Mouse (Mus musculus) lung, postnatal 0 days (tissue): Measurements from ENCODE around the gene Cox14. TPM values are rescaled to one million over a fixed set of nuclear protein-coding genes. Genes with fewer than 3 reads are reported as not detected.

Experiments used
- ATAC-seq: fragments of 200-750 bp; cut with Nextera tagmentation; 2 replicates; pipeline ENCODE4 v1.8.0; 2017; ENCODE audit warnings: moderate library complexity
- DNase-seq: peaks from one replicate; pipeline ENCODE4 v3.0.0-alpha.2; 2016; ENCODE audit warnings: low spot score
- H3K27ac ChIP-seq: fragments of 300-500 bp; sonication (generic); 2 replicates; pipeline ENCODE4 v1.5.1; 2014; ENCODE audit warnings: antibody characterized with exemption, mild to moderate bottlenecking, low read length, mixed read lengths
- H3K27me3 ChIP-seq: fragments of 300-500 bp; sonication (generic); replicated peaks from 2 replicates; pipeline ENCODE4 v1.6.1; 2014; ENCODE audit warnings: low read length, mixed read lengths; ENCODE audit not compliant: insufficient read depth
- H3K36me3 ChIP-seq: fragments of 300-500 bp; sonication (generic); 2 replicates; pipeline ENCODE4 v1.6.1; 2014; ENCODE audit warnings: low read length, mixed read lengths; ENCODE audit not compliant: insufficient read depth
- H3K4me1 ChIP-seq: fragments of 300-500 bp; sonication (generic); 2 replicates; pipeline ENCODE4 v1.6.1; 2014; ENCODE audit warnings: antibody characterized with exemption, low read depth, low read length, mixed read lengths; ENCODE audit not compliant: insufficient read depth
- H3K4me2 ChIP-seq: fragments of 300-500 bp; sonication (generic); replicated peaks from 2 replicates; pipeline ENCODE4 v1.6.1; 2014; ENCODE audit warnings: low read depth, mild to moderate bottlenecking, low read length, moderate library complexity, mixed read lengths
- H3K4me3 ChIP-seq: fragments of 300-500 bp; sonication (generic); 2 replicates; pipeline ENCODE4 v1.5.1; 2014; ENCODE audit warnings: low read depth, low read length
- H3K9ac ChIP-seq: fragments of 300-500 bp; sonication (generic); replicated peaks from 2 replicates; pipeline ENCODE4 v1.6.1; 2014; ENCODE audit warnings: low read depth, mild to moderate bottlenecking
- H3K9me3 ChIP-seq: fragments of 300-500 bp; sonication (generic); 2 replicates; pipeline ENCODE4 v1.6.1; 2016; ENCODE audit warnings: low read length, mixed read lengths
- CTCF ChIP-seq: IDR thresholded peaks from 2 replicates; pipeline ENCODE4 v1.5.1; 2016; ENCODE audit warnings: antibody characterized with exemption, mild to moderate bottlenecking
- EP300 ChIP-seq: IDR thresholded peaks from 2 replicates; pipeline ENCODE4 v1.6.1; 2016; ENCODE audit warnings: antibody characterized with exemption, mild to moderate bottlenecking, control low read depth
- WGBS: fragments of 180-500 bp; shearing (Covaris S2); extraction: QIAGEN DNeasy Blood & Tissue Kit; methylation state at CpG from one replicate; pipeline ENCODE4 v1.1.7; 2014; 5-methylcytosine and 5-hydroxymethylcytosine counted together
- polyA plus RNA-seq: library from polyadenylated mRNA; unstranded; fragments of >200 nt; fragmentation: Nextera tagmentation; extraction: Ambion mirVana; gene quantifications from 2 replicates; pipeline ENCODE4 v1.2.1, GENCODE M21; 2015

The Cox14 gene
- polyA plus RNA-seq, 1 experiment from 2014 or later, result 197 TPM

DNA sequence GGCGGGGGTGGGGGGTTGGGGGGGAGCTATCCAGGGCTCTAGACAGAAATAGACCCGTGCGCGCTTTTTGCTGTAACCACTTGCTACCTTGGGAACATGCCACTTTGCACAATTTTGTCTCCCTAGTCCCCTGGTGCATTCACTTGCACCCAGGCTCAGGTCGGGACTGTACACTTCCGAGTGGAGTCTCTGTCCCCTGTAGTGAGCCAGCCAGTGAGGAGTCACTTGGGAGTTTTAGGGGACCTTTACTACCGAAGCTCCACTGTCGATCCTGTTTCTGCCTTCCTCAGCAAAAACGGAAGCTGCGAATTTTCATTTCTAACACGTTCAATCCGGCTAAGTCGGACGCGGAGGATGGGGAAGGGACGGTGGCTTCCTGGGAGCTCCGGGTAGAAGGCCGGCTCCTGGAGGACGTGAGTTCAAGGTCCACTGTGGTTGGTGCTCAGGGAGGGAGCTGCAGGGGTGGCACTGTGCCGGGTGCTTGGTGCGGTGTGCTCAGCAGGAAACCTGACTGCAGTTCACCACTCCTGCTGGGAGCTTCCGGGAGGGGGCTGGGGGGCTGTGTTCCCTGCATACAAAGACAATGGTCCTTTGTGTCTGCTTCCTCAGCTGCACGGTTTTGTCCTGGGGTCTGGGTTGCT lies 21.3 kb upstream of the Cox14 start:
- peaks cover 17% of the 10 kb centered on the region for H3K36me3 ChIP-seq
- no peak overlapping the region for H3K4me2 ChIP-seq
- TF ChIP-seq CTCF, result no peak
- no peak for TF ChIP-seq EP300
- no peak overlapping the region for H3K27ac ChIP-seq
- no peaks in the 10 kb centered on the region for H3K27me3 ChIP-seq
- DNase-seq (no peak), ATAC-seq (no peak)
- no peak overlapping the region for H3K9ac ChIP-seq
- no peaks in the 10 kb centered on the region for H3K9me3 ChIP-seq
- WGBS, result 48% methylated on average over 23 of the region's 23 CpGs
- peaks cover 3% of the 10 kb centered on the region; the same call in 1 of the 2 replicates for H3K4me1 ChIP-seq
- H3K4me3 ChIP-seq, result no peak overlapping the region

DNA sequence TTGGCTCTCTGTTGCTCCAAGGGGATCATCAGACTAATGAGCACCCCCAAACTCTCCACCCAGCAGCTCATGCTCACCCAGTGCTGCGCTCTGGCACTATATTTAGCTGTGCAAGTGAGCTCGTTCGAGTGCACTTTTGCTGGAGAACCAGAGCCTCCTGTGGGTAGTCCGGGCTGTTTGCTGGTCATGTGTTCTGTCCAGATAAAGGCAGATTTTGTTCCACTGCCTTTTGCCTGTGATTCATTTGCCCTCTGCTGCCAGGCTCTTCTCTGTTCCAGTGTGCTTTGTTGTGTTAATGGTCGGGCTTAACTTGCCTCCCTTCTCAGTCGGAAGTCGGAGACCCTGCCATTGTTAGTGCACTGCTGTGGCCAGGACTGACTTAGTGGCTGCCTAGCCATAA lies 20.5 kb upstream of the Cox14 start:
- H3K9ac ChIP-seq, result no peak overlapping the region
- H3K27me3 ChIP-seq, result no peaks in the 10 kb centered on the region
- no peak overlapping the region for H3K4me3 ChIP-seq
- DNase-seq, result no peak
- H3K4me1 ChIP-seq, result peaks cover 3% of the 10 kb centered on the region; the same call in 1 of the 2 replicates
- TF ChIP-seq CTCF (no peak; the same call in 1 of the 2 replicates), EP300 (no peak)
- H3K4me2 ChIP-seq, result no peak overlapping the region
- no peaks in the 10 kb centered on the region for H3K9me3 ChIP-seq
- H3K27ac ChIP-seq, result peak overlapping the region; percentile 32; the same call in 1 of the 2 replicates
- no peak for ATAC-seq
- WGBS, result 74% methylated on average over 7 of the region's 7 CpGs
- H3K36me3 ChIP-seq, result peaks cover 19% of the 10 kb centered on the region

DNA sequence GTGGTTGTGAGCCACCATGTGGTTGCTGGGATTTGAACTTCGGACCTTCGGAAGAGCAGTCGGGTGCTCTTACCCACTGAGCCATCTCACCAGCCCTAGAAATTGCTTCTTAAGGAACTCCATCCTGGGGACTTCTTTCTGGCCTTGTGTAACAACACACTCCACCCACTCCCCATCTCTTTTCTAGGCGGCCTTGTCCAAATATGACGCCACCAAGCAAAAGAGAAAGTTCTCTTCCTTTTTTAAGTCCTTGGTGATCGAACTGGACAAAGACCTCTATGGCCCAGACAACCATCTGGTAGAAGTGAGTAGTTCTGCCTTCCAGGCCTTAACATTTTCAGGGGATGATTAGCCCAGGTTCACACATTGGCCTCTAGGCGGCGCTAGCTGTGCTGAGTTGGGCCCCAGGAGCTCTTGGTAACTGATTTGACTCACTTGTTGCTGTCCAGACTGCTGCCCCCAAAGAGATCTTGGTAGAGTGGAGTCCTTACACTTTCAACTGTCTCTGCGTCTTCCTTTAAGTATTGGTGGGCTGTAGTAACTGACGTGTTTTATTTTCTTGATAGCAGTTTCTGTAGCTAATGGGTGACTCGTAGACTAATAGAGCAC lies 19.9 kb upstream of the Cox14 start, which contains the start of gene Gm17349:
TSS of gene Gm17349 (minus strand) at position 51 of the 609 bp plus-strand sequence.
- Histone ChIP-seq H3K4me2 (no peak within 1 kb of the TSS), H3K4me3 (no peak within 1 kb of the TSS), H3K27me3 (no peaks in the 10 kb centered on the region), H3K36me3 (peaks cover 23% of the 10 kb centered on the region), H3K27ac (peak within 1 kb of the TSS; percentile 32; the same call in 1 of the 2 replicates), H3K9me3 (no peaks in the 10 kb centered on the region), H3K9ac (no peak within 1 kb of the TSS), H3K4me1 (peaks cover 3% of the 10 kb centered on the region; the same call in 1 of the 2 replicates)
- ATAC-seq (no peak), DNase-seq (peak; percentile 81)
- TF ChIP-seq EP300, result no peak
- peak; percentile 85 for TF ChIP-seq CTCF
- 65% methylated on average over 11 of the region's 11 CpGs for WGBS

DNA sequence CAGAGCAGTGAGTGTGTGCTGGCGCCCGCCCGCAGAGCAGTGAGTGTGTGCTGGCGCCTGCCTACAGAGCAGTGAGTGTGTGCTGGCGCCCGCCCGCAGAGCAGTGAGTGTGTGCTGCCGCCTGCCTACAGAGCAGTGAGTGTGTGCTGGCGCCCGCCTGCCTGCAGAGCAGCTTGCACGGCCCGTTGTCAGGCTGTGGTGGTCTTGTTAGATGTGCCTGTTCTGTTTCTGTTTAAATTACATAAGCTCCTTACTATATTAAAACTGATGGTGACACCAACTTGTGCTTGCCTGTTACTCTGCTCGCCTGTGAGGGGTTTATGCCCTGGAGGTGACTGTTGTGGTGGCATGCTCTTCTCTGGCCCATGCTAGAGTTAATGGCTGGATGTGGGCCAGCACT lies 17.2 kb upstream of the Cox14 start:
- Histone ChIP-seq H3K4me3 (no peak overlapping the region), H3K4me2 (no peak overlapping the region), H3K4me1 (no peaks in the 10 kb centered on the region; the same call in 1 of the 2 replicates), H3K9ac (no peak overlapping the region), H3K27me3 (no peaks in the 10 kb centered on the region), H3K9me3 (no peaks in the 10 kb centered on the region), H3K36me3 (peaks cover 40% of the 10 kb centered on the region), H3K27ac (no peak overlapping the region)
- DNase-seq, result no peak
- no peak for ATAC-seq
- WGBS, result 90% methylated on average over 13 of the region's 13 CpGs
- no peak for TF ChIP-seq CTCF

DNA sequence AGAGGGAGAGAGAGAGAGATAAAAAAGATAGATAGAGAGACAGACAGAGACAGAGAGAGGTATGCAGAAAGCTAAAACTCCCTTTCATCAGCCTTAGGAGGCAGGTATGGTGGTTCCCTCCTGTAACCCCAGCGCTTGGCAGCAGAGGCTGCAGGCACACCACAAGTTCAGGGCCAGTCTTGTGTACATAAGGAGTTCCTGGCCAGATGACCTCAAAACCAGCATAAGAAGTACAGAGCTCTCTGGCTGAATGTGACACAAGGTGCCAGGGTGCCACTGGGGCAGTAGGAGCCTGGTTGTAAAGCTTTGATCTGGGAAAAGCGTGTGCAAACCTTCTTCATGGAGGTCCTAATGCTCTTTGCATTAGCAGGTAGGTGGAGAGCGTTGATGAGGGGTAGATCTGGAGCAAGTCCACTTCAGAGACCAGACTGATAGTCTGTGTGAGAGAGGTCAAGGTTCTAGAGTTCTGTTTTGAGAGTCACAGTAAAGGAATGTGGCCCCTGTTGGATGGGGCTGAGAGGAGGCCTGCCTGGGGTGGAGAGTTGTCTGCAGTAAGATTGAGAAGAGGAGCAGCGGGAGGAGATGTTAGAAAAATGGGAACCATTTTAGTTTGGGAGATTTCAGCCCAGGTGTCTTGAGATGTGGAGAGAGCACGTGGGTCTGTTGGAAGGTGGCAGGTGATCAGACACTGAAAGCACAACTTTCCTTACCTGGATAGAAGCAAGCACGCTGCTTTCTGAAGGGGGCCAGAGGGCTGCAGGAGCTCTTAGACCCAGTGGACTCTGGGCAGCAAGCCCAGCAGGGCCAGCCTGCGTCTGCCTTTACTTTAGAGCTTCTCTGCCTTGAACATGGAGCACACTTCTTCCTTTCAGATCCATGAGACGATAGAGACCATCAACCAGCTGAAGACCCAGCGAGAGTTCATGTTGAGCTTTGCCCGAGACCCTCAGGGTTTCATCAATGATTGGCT lies 14.9 kb upstream of the Cox14 start:
- no peak overlapping the region for H3K9ac ChIP-seq
- no peak overlapping the region for H3K27ac ChIP-seq
- peaks cover 40% of the 10 kb centered on the region for H3K36me3 ChIP-seq
- no peaks in the 10 kb centered on the region for H3K9me3 ChIP-seq
- ATAC-seq (no peak), DNase-seq (no peak)
- WGBS, result 85% methylated on average over 10 of the region's 10 CpGs
- no peaks in the 10 kb centered on the region for H3K27me3 ChIP-seq
- TF ChIP-seq EP300, result no peak
- no peak for TF ChIP-seq CTCF
- H3K4me1 ChIP-seq, result no peaks in the 10 kb centered on the region
- H3K4me3 ChIP-seq, result no peak overlapping the region
- no peak overlapping the region for H3K4me2 ChIP-seq

DNA sequence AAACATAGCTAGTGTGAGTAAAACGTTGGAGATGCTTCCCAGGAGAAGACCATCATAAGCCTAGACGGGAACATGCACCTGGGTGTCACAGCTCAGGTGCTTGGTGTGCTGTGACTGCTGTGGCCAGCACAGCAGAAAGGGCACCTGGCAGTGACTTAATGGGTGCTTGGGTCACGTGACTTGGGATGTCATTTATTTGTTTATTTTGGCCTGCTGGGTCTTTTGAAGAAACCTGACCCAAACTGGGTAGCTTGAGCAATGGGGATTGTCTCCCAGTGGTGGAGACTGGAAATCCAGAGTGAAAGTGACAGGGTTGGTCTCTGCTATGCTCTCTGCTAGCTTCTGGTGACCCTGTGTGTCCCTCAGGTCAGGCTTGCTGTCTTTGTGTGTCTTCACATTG lies 13.9 kb upstream of the Cox14 start:
- H3K27me3 ChIP-seq, result no peaks in the 10 kb centered on the region
- H3K36me3 ChIP-seq, result peaks cover 40% of the 10 kb centered on the region
- TF ChIP-seq EP300, result no peak
- no peak for TF ChIP-seq CTCF
- H3K4me1 ChIP-seq, result no peaks in the 10 kb centered on the region
- WGBS, result 58% methylated on average over 3 of the region's 3 CpGs
- H3K9me3 ChIP-seq, result no peaks in the 10 kb centered on the region
- no peak overlapping the region for H3K27ac ChIP-seq
- ATAC-seq (no peak), DNase-seq (no peak)
- H3K9ac ChIP-seq, result no peak overlapping the region
- H3K4me2 ChIP-seq, result no peak overlapping the region
- no peak overlapping the region for H3K4me3 ChIP-seq
